Mouse (Mus musculus): ENCODE results near the gene Pnma5. TPM values are rescaled to one million over a fixed set of nuclear protein-coding genes. Genes with fewer than 3 reads are reported as not detected.
"Not testable (repeated sequence)": the region's sequence is repeated elsewhere in the genome, so short reads cannot be mapped to it uniquely, and the experiment has no call there.

Pnma5 gene
- under 1 TPM; 0.20 to 0.48 TPM for total RNA-seq (2021)
- long read RNA-seq: 0 reads

- no peak for DNase-seq (ENCODE audit: low spot score in 2 of 2)
Measured at GRCm38 (mm10) chrX:73037003-73037402, at the start of gene Pnma5. TSS of gene Pnma5 (minus strand) at chrX:73037103.

GRCm38 (mm10) chrX:73082267-73083055 lies 45.6 kb upstream of the Pnma5 start, which contains the start of gene Xlr4a:
TSS of gene Xlr4a (minus strand) at chrX:73082478.
- not testable (repeated sequence) for DNase-seq (ENCODE audit: low spot score in 2 of 2)

- not testable (repeated sequence) for DNase-seq (ENCODE audit: low spot score in 2 of 2)
Measured at GRCm38 (mm10) chrX:73066765-73067312, 29.9 kb upstream of the Pnma5 start.

DNA sequence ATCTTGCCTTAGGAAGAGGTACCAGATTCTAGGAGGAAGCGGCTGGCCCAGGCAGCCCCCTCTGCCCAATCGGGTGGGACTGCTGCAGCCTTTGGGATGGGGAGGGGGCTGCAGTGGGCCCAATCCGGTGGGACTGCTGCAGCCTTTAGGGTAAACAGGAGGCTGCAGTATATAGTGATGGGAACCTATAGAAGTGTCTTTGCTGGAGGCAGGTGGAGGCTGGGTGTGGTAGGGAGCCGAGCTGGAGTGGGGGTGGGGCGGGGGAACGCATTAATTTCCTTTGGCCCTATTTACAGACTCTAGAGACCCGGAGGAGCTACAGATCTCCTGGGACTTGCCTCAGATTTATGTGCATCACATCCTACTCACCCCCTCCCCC lies 27.5 kb upstream of the Pnma5 start, which contains the start of gene Pnma3:
Pnma3 (plus strand) TSS at position 373 of the 379 bp plus-strand sequence.
- DNase-seq (ENCODE audit: low spot score in 2 of 2): no peak

GRCm38 (mm10) chrX:73063512-73064414 lies 26.9 kb upstream of the Pnma5 start:
- peak in 1 of 2 experiments; percentile 44 for DNase-seq (ENCODE audit: low spot score in 2 of 2)

- DNase-seq (ENCODE audit: low spot score in 2 of 2): no peak
Measured at GRCm38 (mm10) chrX:73062323-73062722, 25.4 kb upstream of the Pnma5 start.

DNA sequence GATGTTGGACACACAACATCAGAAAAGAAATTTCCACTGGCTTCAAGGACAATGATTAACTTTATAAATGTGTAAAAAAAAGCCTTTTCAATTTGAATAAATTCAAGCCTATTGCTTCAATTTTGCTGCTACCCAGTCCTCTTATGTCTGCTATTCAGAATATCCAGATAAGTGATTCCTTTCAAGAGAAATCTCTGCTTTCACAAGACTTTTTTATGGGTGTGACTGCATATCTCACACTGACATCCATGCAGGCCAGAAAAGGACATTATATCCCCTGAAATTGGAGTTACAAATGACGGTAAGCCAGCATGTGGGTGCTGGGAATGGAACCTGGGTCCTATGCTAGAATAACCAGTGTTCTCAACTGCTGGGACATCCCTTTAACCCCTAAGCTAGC lies 24.6 kb upstream of the Pnma5 start:
- DNase-seq (ENCODE audit: low spot score in 2 of 2): no peak

DNA sequence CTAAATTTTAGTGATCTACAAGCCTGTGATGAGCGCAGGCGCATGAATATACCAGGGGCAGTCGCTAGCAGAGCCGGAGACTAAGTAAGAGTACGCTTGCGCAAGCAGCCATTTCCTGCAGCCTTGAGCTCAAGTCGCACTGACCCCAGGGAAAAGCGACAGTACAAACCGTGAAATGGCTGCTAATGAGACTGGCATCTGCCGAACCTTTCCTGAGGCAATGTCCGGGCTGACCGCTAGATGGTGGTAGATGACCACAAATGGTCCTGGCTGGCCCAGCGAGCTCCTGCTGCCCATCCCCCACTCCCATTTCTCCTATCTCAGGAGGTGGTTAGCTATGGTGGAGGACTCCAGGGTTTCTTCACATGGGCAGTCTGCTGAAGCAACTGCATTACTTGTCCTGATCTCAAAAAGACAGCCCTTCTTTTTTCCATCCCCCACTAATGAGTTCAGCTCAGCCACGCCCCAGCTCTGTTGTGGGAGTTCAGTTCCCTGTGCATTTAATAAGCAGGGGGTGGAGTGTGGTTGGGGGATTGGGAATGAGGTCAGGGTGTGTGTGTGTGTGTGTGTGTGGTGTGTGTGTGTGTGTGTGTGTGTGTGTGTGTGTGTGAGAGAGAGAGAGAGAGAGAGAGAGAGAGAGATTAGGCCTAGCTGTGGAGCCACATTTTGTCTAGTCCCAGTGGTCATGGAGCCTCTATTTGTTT lies 17.1 kb upstream of the Pnma5 start:
- DNase-seq (ENCODE audit: low spot score in 2 of 2): peak; percentile 90 to 97

DNA sequence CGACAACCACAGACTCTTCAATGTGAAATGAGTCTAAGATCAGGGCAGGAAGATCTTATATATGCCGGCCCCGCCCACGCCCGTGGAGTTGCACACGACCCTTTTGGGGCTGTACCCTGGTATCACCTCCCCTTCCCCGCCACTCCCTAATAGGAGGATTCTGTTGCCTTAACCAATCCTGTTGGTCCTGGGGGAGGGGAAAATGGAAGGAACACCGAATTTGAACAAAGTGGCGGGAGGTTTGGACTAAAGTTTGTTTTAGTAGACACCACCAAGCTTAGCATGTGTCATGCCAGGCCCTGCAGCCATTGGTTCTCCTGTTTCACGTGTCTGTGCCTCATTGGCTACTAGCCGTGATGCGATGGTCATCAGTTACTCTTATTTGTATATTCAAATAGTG lies 2.8 kb upstream of the Pnma5 start:
- no peak for DNase-seq (ENCODE audit: low spot score in 2 of 2)

DNA sequence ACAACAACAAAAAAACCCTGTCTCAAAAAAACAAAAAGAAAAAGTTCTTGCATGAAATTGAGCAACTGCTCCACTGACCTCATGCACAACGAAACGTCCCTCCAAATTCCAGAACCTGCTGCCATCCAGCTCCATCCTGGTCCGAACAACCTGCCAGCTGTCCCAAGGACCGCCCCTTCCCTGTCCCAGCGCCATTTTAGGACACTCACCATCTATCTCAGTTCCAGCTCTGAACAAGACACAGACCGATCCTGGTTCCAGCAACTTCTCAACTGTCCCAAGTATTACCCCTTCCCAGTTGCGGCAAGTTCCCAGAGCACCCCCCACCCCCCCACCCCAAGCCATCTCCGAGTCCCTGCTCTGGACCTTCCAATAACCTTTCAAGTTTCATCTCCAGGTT lies 1.9 kb upstream of the Pnma5 start:
- DNase-seq (ENCODE audit: low spot score in 2 of 2): no peak

- no peak for DNase-seq (ENCODE audit: low spot score in 2 of 2)
Measured at GRCm38 (mm10) chrX:73012846-73013245, 24.1 kb downstream of the Pnma5 start.

DNA sequence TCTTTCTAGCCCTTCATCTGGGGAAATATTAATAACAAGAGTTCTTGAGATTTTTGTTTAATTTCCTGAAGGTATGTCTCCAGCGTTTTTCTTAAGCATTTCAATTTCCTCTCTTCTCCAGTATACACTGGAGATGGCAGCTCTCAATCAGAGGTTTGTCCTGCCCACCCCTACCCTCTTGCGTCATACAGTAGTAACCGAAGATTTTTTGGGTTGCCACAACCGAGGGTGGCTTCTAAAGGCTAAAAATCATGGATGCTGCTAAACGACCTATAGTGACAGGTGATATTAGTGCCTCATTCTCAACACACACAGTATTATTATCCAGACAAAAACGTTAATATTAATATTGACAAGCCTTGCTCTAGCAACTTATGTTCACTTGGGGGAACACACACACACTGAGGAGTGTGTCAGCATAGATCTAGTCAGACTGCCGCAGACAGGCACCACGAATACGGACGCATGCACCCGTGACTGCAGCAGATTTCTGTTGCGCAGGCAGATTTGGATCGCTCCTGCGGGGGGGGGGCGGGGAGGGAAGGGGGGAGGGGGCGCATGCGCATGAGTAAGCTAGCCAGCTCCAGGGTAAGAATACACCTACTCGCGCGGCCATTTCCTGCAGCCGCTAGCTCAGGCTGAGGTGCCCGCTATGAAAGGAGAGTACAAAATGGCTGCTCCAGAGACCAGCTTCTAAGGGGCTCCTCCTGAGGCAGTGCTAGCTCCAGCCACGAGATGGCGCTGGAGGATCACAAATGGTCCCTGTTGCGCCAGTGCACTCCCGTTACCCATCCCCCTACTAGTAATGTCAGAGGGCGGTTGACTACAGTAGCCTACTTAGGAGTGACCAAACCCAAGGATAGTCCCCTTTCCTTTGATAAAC lies 29.1 kb downstream of the Pnma5 start:
- DNase-seq (ENCODE audit: low spot score in 2 of 2): peak; percentile 85 to 96

DNA sequence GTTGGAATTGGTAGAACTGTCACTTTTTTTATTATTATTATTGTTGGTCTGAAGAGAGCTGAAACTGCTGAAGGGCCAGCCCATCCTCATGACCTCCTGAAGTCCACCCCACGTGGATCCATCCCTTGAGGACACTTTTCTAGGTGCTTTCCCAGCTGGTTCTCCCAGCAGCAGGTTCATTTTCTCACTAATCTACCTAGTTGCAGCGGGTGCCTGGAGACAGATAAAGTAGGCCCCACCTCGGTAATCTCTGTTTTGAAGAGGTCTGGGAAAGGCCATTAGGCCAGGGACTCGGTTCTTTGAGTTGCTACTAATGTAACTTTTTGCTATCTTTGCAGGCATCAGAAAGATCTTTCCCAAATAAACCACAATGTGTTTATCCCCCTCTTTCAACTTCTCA lies 31.2 kb downstream of the Pnma5 start:
- DNase-seq (ENCODE audit: low spot score in 2 of 2): no peak

GRCm38 (mm10) chrX:73003110-73003509 lies 33.8 kb downstream of the Pnma5 start:
- DNase-seq (ENCODE audit: low spot score in 2 of 2): no peak

- DNase-seq (ENCODE audit: low spot score in 2 of 2): no peak
Measured at GRCm38 (mm10) chrX:72995542-72995941, 41.4 kb downstream of the Pnma5 start.

DNA sequence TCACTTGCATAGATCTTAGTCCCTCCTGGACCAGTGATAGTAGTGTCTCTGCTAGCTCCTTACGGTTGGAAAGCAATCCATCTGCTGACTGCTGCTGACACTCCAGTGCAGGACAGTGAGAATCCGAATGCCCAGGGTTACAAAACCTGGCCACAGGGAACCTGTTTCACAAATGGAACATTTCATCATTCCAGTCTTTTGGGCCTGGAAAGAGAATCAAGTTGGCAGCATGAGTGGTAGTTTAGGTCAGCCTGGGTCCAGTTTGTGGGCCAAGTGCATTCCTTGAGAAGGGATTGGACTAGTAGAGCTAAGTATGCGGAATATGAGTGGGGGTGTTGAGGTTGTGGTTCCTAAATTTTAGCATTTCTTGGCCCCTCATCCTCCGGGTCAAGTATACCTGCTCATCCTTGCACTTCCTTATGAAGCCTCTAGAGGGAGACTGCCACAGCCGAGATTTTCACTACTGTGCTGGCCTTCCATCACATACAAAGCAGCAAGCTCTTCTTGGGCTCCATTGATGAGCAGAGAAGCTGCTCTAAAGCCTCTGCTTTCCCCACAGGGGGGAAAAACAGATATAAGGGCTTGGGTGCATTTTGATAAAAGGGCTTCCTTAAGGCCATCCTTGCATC lies 44.5 kb downstream of the Pnma5 start:
- no peak for DNase-seq (ENCODE audit: low spot score in 2 of 2)

GRCm38 (mm10) chrX:72990581-72990980 lies 46.3 kb downstream of the Pnma5 start:
- DNase-seq (ENCODE audit: low spot score in 2 of 2): peak in 1 of 2 experiments; percentile 16

- no peak for DNase-seq (ENCODE audit: low spot score in 2 of 2)
Measured at GRCm38 (mm10) chrX:72988431-72988830, 48.5 kb downstream of the Pnma5 start.

- DNase-seq (ENCODE audit: low spot score in 2 of 2): no peak
Measured at GRCm38 (mm10) chrX:72987520-72987905, 49.4 kb downstream of the Pnma5 start.

All from layer of hippocampus, adult 18-20 months (tissue).